Comparison of ENCODE assay signal across 18 mouse cellular contexts in genomic region chr16:93679165-93679564, GRCm38 (mm10). TPM values are rescaled to one million over a fixed set of nuclear protein-coding genes. Genes with fewer than 3 reads are reported as not detected.
"Had no signal": no experiment of that assay in that cellular context is flagged by ENCODE, and none has a peak within 500 bp of the region (broad histone marks: within the 10 kb centered on the region; RNA-seq: fewer than 3 reads in every experiment).

No protein-coding gene starts in this region.

- H3K9me3 ChIP-seq: liver, embryonic 15.5 days; neural tube, embryonic 15.5 days had no signal

- H3K9ac ChIP-seq: liver, embryonic 15.5 days; neural tube, embryonic 15.5 days had no signal

- H3K4me3 ChIP-seq: liver, embryonic 15.5 days; myocyte; neural tube, embryonic 15.5 days had no signal

- H3K4me2 ChIP-seq: liver, embryonic 11.5 days; liver, embryonic 15.5 days; neural tube, embryonic 15.5 days had no signal

- DNase-seq: kidney, adult 2 months; kidney, postnatal 25 days; layer of hippocampus, adult 9-11 months; left cerebral cortex, postnatal 4 days; lung, adult 2 months; lung, postnatal 36 days; midbrain, embryonic 14.5 days; thymus, adult 18-20 months; thymus, postnatal 14 days had no signal

- ATAC-seq: lung, postnatal 0 days had no signal

- H3K36me3 ChIP-seq: liver, embryonic 15.5 days; neural tube, embryonic 15.5 days had no signal

- H3K27ac ChIP-seq: liver, embryonic 15.5 days; neural tube, embryonic 15.5 days had no signal

RNA-seq across cellular contexts. Expression of gene Gm5678, which starts 51.3 kb away (rescaled TPM):
- total RNA-seq: megakaryocyte progenitor cell, adult 5-6 weeks had no signal
- polyA plus RNA-seq: kidney, adult 2 months; kidney, embryonic 16.5 days; limb, embryonic 14.5 days; liver, embryonic 11.5 days; liver, embryonic 15.5 days; lung, adult 2 months; lung, postnatal 0 days; midbrain, embryonic 14.5 days; myocyte; neural tube, embryonic 11.5 days; neural tube, embryonic 15.5 days had no signal
